Mouse (Mus musculus) embryo, embryonic 11.5 days (tissue): ENCODE data around the gene Sh3bp5.
A peak's percentile ranks its signal among the peaks of the same experiment; 100 is the strongest.

Experiments
- DNase-seq: peaks from one replicate; pipeline ENCODE4 v3.0.0-alpha.2; 2012; ENCODE audit warnings: low read depth, low spot score

Sh3bp5 gene

DNA sequence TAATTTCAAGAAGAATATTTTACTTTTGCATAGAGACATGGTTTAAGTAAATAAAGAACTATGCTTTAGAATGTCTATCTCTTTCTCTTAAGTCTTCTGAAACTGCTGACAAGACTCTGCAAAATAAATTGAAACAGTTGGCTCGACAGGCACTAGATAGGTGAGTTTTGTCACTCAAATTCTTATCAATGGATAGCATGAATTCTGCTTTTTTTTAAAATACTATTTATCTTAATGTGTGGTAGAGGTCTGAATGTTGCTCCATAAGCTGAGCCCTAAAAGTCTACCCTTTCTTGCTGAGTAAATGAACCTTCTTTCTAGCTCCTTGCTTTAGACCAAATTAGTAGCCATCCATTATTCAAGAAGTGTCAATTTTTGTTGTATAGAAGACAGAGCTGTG lies 90.5 kb downstream of the Sh3bp5 start:
- no peak for DNase-seq

DNA sequence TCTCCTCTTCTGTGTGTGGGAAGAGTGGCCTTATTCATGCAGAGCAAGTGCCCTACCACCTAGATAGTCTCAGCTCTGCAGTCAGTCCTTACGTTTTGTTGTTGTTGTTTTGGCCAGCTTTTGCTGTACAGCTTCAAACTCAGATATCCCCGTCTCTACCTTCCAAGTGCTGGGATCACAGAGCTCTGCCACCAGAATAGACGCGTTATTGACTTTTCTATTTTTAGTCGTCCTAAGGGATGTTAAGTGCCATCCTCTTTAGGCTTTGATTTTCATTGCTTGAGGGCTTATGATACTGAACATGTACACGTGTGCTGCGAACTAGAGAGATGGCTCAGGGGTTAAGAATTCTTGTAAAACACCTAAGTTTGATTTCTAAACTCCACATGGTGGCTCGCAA lies 92.6 kb downstream of the Sh3bp5 start:
- DNase-seq = no peak

DNA sequence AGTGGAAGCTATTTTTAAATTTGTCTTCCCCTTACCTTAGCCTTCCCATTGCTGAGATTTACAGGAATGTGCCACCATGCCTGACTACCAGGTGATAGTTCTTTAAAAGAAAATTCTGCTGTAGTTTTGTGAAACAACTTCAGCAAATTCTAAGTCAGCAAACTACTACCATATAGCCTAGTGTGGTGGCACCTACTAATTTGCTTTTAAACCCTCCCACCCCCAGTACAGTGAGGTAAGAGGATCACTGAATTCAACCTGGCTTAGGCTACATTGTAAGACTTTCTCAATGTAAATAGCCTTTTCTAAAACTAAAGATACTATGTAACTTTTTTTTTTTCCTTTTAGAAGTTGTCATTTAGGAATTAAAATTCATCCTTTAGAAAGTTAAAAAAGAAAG lies 97.9 kb downstream of the Sh3bp5 start:
- DNase-seq = no peak

DNA sequence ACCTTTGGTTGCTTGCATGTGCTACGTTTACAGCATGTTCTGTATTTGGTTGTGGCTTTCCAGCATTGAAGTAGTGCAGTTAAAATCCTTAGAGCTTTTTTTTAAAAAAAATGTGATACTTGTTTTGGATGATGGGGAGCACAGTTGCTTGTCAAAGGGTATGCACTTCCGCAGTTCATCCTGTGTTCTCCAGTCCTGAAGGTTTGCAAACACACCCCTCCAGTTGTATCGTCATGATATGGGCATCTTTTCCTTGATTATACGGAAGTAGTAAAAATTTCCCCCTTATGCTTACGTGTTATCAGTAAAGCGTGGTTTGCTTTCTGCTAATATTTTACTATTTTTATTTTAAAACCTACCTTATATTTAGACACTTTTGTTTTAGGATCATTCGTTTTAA lies 98.5 kb downstream of the Sh3bp5 start:
- no peak for DNase-seq

DNA sequence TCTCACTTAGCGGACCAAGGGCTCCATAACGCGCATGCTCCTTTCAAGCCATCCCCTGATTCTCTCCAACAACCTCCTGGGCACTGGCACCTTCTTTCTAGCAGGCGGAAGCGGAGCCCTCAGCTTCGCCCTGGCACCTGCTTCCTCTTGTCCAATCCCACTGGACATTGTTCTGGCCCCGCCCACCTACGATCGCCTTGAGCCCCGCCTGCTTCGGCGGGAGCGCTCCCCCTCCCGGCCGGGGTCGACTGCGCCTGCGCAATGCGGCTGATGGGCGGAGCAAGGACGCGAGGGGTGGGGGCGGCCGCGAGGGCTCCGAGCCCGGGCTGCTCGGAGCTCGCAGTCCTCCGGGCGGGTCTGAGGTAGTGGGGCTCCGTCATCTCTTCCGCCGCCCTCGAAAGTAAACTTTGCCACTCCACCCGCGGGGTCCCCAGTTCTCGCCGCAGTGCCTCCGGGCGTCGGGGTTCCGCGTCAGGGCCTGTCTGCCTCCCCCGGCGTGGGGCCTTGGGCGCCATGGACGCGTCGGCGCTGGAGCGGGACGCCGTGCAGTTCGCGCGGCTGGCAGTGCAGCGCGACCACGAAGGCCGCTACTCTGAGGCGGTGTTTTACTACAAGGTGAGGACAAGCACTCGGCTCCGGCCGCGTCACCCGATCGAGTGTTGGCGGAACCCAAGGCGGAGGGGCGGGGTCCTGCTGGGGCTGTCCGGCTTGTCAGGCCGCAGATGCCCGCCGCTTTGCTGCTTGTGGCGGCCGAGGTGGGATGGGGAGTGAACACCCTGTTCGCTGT lies 99.3 kb downstream of the Sh3bp5 start, which contains the start of gene Capn7:
Capn7 (plus strand) TSS at position 270 of the 787 bp plus-strand sequence.
- peak; percentile 98 for DNase-seq

DNA sequence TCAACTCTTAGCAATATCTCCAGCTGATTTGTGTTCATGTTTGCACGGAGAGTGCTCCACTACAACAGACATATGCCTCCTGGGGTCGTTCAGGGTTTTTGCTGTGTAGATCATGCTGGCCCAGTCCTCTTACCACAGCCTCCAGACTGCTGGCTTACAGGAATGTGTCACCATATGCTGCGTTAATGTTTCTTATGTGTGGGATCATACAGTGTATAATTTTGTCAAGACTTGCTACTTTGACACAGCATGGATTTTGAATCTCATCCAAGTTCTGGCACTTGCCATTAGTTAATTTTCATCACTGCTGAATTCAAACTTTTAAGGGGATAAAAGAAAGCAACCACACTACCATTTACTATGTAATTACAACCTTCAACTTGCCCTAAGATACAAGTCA lies 100.1 kb downstream of the Sh3bp5 start:
- no peak for DNase-seq

DNA sequence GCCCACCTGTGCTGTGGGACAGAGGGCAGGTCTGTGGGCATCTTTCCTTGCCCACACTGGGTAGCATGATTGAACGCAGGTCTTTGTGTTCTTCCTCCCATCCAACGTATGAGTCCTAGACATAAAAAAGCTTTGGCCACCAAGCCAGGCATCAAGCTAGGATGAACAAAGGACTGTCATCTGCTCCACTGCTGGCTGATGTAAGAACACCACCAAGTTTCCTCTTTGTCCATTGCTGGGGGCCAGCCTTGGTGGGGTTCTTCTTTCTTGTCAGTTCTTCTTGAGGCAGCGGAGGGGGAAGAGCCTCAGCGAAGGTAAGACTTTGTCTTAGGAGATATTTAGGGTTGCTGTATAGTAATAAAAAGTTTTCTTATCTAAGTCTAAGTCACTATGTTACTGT lies 104.9 kb downstream of the Sh3bp5 start:
- DNase-seq = no peak

DNA sequence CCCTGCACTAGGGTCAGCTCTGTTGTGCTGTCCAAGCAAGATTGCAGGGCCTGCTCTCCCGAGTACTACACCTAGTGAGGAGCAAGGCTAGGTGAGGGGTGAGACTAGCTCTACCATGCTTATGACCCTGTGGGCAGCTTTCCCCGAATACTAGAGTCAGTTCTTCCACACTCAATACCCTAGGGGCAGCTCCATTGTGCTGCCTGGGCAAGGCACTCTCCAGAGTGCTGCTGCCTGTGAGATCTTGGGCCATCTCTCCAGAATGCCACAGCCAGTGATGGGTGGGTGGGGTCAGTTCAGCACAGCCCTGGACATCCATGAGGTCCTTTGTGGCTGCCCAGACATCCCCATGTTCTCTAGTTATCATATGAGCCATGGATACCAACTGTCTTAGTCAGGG lies 106.1 kb downstream of the Sh3bp5 start:
- DNase-seq = no peak

DNA sequence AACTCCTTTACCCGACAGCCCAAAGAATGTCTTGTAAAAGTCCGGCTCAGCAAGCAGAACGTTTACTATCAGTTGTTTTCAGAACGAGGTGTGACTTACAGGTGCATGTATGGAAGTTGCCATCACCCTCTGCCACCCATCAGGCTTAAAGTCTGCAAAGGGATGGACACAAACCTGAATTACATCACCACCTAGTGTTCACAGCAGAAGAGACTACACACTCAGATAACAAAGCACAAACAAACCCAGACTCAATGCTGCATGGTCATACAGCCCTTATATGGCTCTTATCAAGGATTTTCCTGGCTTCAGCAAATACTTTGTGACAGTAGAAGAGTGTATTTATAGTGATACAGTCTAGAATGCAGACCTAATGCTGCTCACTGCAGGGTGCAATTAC lies 108.2 kb downstream of the Sh3bp5 start:
- DNase-seq = no peak

DNA sequence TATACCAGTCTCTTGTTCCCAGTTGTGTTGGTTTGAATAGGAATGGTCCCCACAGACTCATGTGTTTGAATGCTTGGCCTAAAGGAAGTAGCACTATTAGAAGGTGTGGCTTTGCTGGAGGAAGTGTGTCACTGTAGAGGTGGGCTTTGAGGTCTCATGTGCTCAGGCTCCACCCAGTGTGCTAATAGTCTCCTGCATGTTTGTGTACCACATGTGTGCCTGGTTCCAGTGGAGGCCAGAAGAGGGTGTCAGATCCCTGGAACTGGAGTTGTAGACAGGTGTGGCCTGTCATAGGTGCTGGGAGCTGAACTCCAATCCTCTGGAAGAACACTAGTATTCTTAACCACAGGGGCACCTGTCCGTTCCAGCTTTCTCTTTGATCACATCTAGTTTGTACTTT lies 108.7 kb downstream of the Sh3bp5 start:
- DNase-seq = no peak

DNA sequence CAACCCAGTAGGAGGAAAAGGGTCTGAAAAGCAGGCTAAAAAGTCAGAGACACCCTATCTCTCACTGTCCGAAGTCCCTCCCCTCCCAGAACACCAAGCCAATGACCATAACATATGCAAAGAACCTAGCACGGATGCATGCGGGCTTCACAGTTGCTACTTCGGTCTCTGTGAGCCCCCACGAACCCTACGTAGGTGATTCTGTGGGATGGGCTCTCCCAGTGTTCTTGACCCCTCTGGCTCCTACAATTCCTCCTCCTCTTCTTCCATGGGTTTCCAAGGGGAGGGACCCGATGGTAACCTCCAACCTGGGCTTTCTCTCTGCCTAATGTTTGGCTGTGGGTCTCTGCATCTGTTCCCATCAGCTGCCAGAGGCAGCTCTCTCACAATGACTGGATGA lies 109.1 kb downstream of the Sh3bp5 start:
- no peak for DNase-seq

DNA sequence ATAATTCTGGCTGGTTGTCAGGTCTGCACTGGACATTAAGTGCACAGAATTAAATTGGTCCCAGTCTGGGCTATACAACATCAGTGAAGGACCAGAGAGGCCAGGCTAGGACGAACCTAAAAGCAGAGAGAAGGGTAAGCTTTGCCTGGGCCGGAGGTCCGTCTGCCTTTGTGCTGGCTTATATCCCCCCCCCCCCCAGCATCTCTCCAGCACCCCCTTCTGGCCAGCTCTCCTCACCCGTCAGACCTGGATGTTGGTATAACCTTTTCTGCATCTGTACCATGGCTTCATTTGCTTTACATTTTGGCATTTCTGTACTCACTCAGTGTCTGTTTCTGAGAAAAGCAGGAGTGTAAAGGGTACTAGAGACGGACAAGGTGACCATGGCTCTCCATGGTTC lies 110.3 kb downstream of the Sh3bp5 start:
- no peak for DNase-seq

DNA sequence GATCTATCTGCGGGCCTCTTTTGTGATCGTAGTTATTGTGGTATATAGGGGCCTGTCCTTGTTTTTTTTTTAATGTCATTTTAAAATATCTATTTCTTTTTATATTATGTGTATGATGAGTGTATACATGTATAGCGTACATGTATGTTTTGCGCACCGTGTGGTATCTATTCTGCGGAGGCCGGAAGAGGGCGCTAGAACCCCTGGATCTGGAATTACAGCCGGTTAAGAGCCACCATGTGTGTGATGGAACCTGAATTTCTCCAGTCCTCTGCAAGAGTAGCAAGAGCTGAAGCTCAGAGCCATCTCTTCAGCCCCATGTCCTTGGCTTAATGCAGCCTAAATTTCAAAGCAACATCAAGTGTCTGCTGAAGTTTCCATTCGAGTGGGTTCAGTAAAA lies 111.0 kb downstream of the Sh3bp5 start:
- no peak for DNase-seq

DNA sequence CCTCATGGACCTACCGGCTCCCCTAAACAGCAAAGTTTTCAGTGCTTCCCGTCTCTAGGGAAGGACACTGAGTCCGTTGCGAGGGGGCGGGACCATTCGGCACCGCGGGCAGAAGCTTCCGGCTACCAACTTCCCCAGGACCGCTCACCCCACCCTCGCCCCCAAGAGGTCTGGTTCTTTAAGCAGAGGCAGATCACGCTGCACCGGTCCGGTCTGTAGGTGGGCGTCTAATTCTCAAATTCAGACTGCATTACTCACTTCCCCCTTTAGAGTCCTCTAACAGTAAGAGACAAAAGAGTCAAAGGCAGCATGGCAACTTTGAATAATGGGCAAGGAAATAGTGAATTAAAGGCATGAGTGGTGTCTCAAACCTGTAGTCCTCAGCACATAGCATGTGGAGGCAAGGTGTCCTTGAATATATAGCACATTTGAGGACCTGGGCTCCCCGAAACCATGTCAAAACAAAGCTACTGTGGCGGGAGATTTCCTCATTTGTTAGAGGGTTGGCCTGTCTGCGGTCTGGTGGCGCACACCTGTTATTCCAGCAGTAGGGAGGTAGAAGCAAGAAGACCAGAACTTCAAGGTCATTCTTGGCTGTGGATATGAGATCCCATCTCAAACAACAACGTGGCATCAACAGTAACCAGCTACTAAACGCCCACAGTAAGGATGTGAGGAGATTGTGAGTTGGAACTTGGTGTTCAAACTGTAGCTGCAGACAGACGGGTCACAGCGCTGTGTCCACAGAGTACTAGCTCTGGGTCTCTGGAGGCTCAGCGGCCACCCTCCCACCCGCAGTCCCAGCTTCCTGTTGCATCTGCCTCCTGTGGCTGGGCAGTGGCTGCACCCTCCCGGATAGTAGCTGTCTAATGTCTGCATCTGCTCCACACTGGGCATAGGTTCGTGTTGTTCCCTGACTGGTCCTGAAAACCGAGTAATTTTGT lies 111.8 kb downstream of the Sh3bp5 start, which contains the start of gene Dnah1:
Dnah1 (minus strand) TSS at position 48 of the 944 bp plus-strand sequence.
- peak; percentile 22 for DNase-seq

DNA sequence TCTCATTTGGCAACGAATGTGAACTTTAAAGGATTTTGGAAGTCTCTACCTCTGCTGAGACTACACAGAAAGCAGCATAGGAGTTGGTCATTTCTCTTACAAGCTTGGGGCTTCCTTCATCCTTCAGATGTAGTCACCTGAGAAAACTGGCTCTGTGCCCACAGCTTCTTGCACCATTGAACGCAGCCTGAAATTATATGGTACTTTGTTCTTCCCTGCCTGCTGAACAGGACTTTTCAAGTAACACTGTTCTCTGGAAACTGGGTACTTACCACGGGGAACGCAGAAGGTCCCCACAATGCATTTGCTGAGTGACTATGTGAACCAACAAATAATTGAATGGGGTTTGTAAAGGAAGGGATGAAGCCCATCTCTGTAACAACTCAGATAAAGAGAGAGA lies 112.7 kb downstream of the Sh3bp5 start:
- no peak for DNase-seq

DNA sequence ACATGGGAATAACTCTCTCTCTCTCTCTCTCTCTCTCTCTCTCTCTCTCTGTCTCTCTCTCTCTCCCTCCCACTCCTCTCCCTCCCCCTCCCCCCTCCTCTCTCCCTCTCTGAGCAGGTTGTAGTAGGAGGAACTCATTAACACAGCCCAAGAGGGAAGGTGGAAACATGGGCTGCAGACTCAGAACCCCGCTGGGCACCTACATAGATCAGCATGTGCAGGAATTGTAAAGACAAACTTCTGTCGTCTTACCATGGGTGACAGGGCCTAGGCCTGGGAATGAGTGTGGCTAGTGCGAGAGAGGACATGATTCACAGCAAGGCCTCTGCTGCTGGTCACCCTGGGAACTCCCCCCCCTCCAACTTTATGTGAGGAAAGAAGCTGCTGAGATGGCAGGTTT lies 113.7 kb downstream of the Sh3bp5 start:
- no peak for DNase-seq

DNA sequence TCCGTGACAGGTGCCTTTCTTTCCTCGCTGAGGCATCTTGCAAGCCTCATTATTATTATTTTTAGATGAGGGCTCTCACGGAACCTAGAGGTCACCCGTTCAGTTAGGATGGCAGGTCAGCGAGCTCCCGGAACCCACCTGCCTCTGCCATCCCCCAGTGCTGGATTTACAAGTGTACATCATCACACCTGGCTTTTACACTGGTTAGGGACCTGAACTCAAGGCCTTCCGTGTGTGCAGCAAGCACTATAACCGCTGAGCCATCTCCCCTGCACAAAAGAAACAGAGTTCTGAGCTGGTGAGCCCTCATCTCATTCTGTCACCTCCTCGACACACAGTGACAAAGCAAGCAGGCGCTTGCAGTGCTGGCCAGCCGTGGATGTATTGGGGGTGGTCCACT lies 114.7 kb downstream of the Sh3bp5 start:
- DNase-seq = no peak

DNA sequence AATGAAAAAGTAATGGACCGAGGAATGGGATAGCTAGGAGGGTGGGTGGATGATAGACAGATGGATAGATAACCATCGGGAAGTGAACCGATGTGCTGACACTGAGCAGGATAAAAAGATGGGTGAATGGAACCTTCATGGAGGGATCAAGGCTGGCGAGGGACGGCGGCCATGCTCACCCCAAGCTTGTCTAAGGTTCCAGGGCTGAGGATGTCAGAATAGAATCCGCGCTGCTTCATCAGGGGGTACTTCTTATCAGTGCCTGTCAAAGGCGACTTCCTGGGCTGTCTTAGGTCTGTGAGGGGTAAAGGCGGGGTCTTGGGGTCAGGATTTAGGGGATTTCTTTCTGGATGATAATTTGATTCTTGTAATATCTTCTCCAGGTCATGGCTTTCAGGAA lies 116.3 kb downstream of the Sh3bp5 start:
- DNase-seq = no peak

DNA sequence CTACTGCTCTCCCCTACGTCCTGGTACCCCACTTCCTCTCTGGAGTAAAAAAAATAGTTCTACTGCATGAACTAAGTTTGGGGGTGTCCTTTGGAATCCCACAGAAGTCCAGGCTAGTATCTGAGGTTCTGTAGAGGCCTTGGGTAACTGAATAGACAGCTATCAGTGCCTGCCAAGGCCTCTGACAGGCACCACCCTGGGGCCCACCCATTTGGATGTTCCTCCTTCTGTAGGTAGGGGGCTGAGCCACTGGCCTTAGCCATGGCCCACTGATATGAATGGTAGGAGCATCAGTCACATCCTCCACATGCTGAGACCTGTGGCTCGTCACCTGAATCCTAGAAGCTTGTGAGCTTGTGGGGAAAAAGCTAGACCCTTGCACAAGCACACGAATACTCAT lies 118.1 kb downstream of the Sh3bp5 start:
- DNase-seq = no peak

DNA sequence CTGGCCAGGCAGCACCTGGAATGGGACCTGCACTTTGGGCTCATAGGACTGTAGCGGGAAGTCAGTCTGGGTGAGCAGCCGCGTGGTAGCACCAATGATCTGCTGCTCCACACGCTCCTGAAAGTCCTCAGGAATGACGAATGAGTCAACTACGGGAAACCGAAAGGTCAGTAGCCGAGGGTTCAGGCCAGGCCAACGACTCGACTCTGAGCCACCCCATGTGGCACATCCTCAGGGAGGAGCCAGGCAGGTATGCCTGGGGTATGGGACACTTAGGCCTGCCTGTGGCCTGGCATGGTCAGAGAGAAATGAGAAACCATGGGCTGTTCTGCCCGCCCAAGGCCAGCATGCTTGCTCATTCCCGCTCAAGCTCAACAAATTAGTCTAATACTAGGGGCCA lies 119.3 kb downstream of the Sh3bp5 start:
- no peak for DNase-seq

DNA sequence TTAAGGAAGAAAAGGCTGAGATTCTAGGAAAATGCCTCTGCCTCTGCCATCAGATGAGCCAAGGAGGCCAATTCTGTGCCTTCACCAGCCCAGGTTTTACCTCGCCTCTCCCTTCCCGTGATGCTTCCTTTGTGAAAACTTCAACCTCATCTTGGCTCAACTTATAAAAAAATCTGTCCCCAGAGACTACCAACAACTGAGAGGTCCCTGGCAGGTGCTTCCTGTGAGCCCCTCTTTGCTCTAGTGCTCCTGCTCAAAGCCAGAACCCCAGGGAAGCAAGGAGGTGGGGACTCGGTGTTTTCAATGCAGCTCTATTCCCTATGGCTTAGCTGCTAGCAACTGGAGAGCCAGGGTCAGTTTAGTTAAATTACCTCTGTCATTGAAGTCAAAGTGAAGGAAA lies 122.7 kb downstream of the Sh3bp5 start:
- DNase-seq = no peak
